Mouse (Mus musculus) naive thymus-derived CD4-positive, alpha-beta T cell, adult 2 months (primary cell): ENCODE results near the gene Ak5.

Experiments
- DNase-seq: peaks from one replicate; pipeline ENCODE4 v3.0.0-alpha.2; 2011; ENCODE audit warnings: low read depth

Gene Ak5

GRCm38 (mm10) chr3:152516569-152516968 lies 151.6 kb downstream of the Ak5 start:
- DNase-seq: no peak

DNA sequence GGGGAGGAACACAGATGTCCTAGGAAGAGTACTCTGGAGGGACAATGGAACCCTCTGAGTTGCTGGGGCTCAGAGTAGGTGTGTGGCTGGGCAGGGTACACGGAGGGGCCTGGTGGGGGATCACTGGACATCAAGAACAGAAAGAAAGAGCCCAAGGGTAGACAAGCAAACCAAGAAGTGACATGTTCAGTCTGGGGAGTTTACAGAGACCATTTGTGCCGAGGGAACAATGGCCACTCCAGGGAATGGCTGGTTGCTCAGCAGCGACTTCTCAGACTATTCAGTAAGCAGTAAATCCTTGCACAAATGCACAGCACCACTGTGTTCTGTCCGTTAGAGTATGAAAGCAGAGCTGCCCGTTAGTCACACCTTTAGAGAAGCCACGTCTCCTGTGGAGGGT lies 152.2 kb downstream of the Ak5 start:
- no peak for DNase-seq

DNA sequence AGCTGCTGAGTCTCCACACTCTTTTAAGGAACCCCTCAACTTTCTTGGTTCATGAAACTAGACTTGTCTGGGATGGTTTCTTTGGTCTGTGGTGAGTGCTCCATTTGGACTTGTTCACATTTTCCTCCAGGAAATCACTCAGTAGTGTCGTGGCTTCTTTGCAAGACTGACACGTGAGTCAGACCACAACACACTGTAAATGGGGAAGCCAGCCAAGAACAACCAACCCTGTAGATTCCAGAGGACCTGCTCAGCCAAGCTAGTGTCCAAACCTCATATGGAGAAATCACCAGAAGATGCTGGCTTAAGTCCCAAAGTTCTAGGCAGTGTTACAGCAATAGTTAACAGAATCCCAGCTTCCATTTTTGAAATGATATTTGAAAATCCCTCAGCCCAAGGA lies 155.6 kb downstream of the Ak5 start:
- DNase-seq: no peak

DNA sequence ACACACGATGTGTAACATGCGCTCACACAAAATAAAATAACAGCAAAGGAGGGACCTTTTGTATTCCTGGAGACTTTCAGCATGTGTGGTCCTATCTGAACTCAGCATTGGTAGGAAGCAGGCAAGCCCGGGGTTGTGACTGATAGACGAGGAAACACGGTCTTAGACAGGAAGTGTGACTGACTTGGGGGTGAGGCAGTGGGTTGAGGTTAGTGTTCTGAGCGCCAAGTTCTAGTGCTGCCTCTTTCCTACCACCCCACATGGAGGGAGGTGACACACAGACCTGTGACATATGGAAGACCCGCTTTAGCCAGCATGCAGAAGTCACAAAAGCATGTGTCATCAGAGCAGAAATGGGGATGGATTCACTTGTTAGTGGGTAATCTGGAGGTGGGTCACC lies 158.9 kb downstream of the Ak5 start:
- no peak for DNase-seq

DNA sequence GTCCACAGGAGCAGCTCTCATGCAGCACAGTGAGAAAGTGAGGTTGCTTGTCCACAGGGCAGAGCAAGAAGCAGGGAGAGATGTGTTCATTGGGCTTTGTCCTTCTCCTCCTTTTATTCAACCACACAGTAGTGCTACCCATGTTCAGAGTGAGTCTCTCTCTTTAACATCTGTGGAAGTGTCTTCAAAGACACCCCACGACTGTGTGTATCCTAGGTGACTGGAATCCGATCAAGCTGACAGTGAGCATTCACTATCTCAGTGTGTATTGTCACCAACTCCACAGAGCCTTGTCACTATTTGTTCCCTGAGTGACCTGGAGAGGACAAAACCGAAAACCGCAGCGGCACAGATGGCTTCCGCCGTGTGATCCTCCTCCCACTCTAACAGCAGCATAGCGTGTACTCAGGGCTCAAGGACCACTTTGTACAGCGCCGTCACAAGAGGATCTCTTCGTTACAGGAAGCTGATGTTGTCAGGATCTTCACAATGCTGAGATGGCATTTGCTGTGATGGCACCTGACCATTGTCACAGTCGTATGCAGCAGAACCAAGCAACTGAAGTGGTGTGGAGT lies 159.7 kb downstream of the Ak5 start:
- DNase-seq: no peak

DNA sequence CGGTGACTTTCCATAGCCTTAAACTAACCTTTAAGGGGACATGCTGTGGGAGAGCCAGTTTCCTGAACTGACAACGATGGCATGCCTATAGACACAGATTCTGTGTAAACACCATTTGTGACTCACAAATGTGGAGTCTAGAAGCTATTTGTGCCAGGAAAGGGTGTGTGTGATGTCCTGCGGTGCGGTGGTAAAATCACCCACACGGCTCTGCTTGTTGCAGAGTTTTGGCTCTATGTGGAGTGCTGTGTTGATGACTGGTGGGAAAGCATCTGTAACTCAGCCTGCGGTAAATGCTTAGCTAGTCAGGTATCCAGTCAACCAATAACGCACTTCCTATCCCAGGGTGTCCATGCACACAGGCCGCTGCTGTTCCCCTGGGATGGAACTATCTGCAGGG lies 160.3 kb downstream of the Ak5 start:
- DNase-seq: no peak

DNA sequence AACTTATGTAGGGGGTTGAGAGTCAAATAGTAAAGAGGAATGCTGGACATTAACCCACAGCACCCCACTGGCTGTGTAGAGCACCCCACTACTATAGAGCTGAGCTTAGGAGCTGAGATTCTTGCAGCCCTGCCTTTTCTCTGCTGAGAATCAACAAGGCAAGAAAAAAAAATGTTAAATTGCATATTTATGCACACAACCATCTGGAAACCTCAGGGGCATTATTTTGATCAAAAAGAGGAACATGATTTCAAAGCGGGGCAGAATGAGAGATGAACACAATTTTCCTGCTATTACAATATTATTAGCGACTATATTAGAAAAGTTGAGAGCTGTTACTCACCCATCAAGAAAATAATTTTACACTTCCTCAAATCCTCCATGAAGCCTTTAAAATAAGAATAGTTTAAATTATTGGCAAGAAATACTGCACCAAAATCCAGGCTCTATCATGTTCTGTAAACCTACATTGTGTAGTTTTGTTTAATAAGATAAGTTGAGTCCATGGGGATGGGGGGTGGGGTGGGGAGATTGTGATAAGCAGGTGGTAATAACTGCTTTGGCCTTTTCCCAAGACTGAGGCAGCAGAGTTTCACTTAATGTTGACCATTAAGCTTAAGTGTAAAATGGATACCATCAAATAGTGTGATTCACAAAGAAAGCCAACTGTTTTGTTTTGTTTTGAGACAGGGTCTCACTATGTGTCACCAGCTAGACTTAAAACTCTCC lies 169.0 kb downstream of the Ak5 start:
- no peak for DNase-seq

- no peak for DNase-seq
These were observed 170.3 kb downstream of the Ak5 start for GRCm38 (mm10) chr3:152497842-152498241.

DNA sequence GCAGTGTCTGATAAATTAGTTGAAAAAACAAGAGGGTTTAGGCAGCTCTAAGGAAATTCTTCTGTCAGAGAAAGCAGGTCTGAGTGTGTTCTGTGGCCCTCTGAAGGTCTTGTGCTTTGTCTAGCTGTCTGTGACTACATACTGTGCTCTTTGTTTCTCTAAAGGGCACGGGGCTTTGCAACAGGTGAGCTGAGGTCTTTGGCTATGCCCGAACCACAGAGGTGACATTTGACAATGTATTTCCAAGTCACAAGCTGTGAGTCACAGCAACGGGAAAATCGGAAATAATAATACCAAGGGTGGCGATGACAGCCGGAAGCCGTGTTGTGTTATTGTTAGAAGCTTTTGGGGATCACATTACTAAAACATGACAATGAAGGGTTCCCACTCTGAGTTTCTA lies 171.1 kb downstream of the Ak5 start:
- DNase-seq: no peak

GRCm38 (mm10) chr3:152495415-152495898 lies 172.7 kb downstream of the Ak5 start:
- DNase-seq: no peak

DNA sequence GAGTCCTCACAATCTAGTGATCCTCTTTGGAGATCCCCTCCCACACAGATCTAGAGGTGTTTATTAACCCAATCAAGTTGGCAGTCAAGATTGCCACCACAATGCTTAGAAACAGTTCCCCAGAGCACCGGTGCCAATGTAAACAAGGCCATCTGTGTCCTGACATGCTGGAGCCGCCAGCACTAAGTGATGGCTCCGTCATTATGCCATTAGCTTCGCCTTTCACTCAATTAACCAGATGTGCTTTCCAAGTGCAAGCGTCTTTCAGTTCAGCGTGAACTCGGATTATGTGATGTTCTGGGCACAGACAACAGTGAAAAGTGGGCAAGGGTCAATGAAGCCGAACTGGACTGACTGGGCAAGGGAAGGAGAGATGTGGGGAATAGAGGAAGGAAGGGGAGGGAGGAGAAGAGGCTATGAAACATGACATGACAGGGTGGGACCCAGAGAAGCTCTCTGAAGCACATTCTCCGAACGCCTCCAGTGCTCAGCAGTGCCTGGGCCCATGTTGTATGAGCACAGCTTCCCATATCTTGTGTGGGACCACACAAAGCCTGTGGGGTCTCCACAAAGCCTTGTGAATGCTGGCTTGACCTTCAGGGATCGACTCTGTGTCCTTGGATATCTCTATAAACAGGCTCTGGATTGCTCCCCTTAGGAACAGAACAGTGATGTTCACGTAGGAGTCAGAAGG lies 173.3 kb downstream of the Ak5 start:
- DNase-seq: no peak

DNA sequence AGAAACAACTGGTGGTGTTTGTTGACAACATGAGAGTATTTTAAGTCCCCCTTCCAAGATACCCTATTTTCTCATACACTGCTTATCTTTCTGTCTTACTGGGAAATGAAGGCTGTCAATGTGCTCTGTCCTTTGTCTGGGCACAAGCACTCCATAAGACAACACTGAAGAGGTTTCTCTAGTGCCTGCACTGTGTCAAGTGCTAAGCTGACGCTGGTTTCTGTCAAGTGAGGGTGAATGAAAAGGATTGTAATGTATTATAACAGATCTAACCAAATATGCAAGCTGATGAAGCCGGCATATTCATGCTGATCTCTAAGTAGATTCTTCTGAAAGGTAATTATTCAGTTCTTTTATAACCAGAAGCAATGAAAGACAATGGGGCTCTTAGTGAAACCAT lies 174.3 kb downstream of the Ak5 start:
- no peak for DNase-seq

GRCm38 (mm10) chr3:152492241-152492640 lies 175.9 kb downstream of the Ak5 start:
- DNase-seq: no peak

- DNase-seq: no peak
These were observed 177.7 kb downstream of the Ak5 start for GRCm38 (mm10) chr3:152490423-152490822.

GRCm38 (mm10) chr3:152488964-152489363 lies 179.2 kb downstream of the Ak5 start:
- DNase-seq: no peak

DNA sequence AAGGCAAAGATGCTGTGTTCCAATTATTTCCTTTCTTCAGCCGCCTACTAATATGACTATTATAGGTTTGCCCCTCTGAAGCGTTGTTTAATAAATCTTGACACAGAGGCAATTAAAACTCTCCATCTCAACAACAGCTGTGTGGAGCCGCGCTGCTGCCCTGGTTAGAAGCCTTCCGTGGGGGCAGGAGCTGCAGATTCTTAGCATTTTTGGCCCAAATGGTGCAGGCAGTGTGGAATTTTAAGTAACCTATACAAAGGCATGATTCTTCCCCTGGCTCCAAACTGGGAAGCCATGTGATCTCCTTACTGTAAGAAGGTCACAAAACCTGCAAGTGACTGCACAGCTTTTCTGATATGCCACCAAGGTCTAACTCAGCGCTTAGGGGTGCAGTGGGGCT lies 184.0 kb downstream of the Ak5 start:
- no peak for DNase-seq

DNA sequence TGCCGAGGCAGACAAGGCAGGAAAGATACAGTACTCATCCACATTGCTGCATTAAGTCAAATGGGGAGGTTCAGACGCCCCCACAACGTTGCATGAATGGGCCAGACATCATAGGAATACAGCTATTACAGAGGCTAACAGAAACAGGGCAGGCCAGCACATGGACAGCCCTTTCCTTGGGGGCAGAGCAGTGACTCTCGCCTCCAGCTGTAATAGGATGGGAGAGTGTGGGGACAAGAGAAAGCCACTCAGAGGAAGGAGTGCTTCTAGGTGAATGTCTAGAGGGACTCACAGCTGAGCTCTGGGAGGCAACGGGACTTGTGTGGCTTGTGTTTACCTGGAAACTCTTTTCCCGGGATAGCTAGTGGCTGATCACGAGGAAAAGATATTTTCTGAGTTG lies 184.4 kb downstream of the Ak5 start:
- no peak for DNase-seq

- no peak for DNase-seq
These were observed 186.0 kb downstream of the Ak5 start for GRCm38 (mm10) chr3:152482182-152482581.

DNA sequence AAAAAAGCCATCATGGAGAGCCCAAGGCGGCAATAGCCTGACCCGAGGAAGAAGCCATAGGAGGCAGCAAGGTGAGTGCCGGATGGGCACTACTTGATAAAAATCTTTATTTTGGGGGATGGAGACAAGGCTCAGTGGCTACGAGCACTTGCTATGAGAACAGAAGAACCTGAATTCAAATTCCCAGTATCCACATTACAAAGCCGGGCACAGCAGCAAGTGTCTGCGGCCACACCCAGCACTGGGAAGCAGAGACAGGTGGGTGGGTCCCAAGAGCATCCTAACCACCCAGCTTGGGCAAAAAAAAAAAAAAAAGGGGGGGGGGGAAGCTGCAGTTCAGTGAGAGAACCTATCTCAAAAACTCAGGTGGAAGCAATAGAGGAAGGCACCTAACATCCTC lies 187.8 kb downstream of the Ak5 start:
- no peak for DNase-seq

DNA sequence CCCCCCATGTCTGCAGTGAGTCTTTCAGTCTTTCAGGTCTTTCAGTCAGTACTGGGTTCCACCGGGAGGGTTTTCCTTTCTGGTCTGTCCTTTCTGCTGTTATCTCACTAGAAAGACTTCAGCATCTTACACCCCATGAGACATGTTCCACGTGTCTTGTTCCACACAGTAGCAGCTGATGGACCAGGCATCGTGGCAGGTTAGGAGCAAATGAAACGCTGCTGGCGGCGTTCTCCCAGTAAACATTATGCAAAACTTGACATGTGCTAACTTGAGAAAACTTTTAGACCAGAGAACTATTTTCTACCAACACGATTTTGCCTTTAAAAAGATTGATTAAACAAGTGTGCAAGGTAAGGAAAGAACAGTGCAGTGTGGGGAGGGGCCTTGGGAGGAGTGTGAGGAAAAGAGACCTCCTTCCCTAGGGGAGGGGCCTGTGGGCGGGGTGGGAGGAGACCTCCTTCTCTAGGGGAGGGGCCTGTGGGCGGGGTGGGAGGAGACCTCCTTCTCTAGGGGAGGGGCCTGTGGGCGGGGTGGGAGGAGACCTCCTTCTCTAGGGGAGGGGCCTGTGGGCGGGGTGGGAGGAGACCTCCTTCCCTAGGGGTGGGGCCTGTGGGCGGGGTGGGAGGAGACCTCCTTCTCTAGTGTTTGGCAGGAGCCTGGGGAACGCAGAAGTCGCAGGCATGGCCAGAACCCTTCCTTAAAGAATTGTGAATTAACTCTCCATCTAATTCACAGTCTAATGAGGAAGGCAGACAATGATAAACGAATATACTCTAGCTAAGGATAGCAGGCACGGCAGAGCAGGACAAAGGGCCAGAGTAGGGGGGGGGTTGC lies 189.3 kb downstream of the Ak5 start:
- peak; percentile 78 for DNase-seq

DNA sequence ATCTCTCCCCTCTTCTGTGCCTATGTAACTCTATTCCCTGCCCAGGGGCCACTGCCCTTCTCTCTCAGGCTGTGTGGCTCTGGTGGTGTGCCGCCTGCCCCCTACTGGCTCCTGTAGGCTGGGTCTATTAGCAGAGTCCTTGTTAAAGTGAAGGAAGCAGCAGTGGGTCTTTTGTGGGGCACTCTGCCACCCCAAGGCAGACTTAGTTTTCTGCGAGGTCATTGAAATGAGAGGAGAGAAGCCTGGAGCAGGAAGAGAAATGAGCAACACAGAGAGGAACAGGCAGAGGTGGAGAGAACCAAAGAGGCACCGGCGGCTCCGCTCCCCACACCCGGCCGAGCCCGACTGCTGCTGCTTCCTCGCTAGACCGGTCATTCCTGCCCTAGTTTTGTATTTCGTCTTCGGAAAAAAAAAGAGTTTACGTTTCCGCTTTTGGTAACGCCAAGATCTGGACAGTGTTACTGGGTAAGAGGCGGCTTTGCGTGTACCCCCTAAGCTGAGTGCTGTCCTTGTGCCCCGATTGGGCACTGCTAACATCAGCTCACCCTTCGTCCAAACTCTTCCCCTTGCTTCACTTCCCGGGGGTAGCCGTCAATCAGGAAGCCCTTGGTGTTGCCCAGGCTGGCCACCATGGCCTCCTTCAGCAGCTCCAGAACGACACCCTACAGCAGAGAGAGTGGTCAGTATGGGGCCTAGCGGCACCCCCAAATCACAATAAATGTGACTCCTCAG lies 190.2 kb downstream of the Ak5 start:
- DNase-seq: peak; percentile 75

DNA sequence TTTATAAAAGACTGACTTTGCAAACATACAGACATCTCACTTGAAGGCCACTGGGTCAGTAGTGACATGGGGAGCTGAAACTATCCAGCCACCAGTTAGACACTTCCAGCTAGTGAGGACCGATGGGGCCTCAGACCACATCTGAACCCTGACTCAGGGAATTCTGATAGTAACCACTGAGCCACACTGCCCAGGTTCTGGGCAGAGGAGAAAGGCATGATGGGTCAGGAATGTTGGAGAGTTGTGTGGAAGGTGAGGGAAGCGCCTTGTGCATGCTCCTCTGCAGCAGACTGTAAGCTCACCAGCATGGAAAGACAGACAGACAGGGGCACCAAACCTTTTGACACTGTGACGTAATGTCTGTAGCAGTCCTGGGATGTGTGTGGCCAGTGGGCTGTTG lies 192.3 kb downstream of the Ak5 start:
- DNase-seq: no peak
